Mouse (Mus musculus) lung, postnatal 10 days (tissue): Measurements from ENCODE around the gene Zfp771.

Experiments used
- DNase-seq: peaks from one replicate; pipeline ENCODE4 v3.0.0; 2021

The Zfp771 gene

GRCm38 (mm10) chr7:127253821-127254769, 10.0 kb downstream of the Zfp771 start:
- DNase-seq, result peak; percentile 96

GRCm38 (mm10) chr7:127255008-127255407, 10.9 kb downstream of the Zfp771 start:
- no peak for DNase-seq

- DNase-seq, result no peak
Measured at GRCm38 (mm10) chr7:127255965-127256364, 11.9 kb downstream of the Zfp771 start.

- no peak for DNase-seq
Measured at GRCm38 (mm10) chr7:127256518-127256917, 12.4 kb downstream of the Zfp771 start.

GRCm38 (mm10) chr7:127259186-127259905, 15.3 kb downstream of the Zfp771 start:
- DNase-seq, result no peak

- peak; percentile 99 for DNase-seq
Measured at GRCm38 (mm10) chr7:127260309-127261111, 16.4 kb downstream of the Zfp771 start, which contains the start of gene Dctpp1. TSS of gene Dctpp1 (minus strand) at chr7:127260709.

- DNase-seq, result peak; percentile 53
Measured at GRCm38 (mm10) chr7:127262218-127262961, 18.3 kb downstream of the Zfp771 start.

- no peak for DNase-seq
Measured at GRCm38 (mm10) chr7:127263526-127263925, 19.5 kb downstream of the Zfp771 start.

GRCm38 (mm10) chr7:127270256-127270655, 26.2 kb downstream of the Zfp771 start:
- no peak for DNase-seq

- no peak for DNase-seq
Measured at GRCm38 (mm10) chr7:127270666-127271065, 26.6 kb downstream of the Zfp771 start.

GRCm38 (mm10) chr7:127271093-127271492, 27.0 kb downstream of the Zfp771 start:
- no peak for DNase-seq

- DNase-seq, result no peak
Measured at GRCm38 (mm10) chr7:127272566-127272965, 28.5 kb downstream of the Zfp771 start.

- peak; percentile 59 for DNase-seq
Measured at GRCm38 (mm10) chr7:127273118-127273923, 29.2 kb downstream of the Zfp771 start.

GRCm38 (mm10) chr7:127273925-127274789, 30.1 kb downstream of the Zfp771 start, which contains the start of gene Sephs2:
TSS of gene Sephs2 (minus strand) at chr7:127274055.
- DNase-seq, result peak; percentile 96

GRCm38 (mm10) chr7:127276519-127276961, 32.5 kb downstream of the Zfp771 start:
- DNase-seq, result no peak

GRCm38 (mm10) chr7:127278311-127278710, 34.2 kb downstream of the Zfp771 start:
- peak; percentile 74 for DNase-seq

- DNase-seq, result no peak
Measured at GRCm38 (mm10) chr7:127280092-127280491, 36.0 kb downstream of the Zfp771 start.

- DNase-seq, result no peak
Measured at GRCm38 (mm10) chr7:127281114-127281513, 37.0 kb downstream of the Zfp771 start.

- no peak for DNase-seq
Measured at GRCm38 (mm10) chr7:127282190-127282589, 38.1 kb downstream of the Zfp771 start.

GRCm38 (mm10) chr7:127285154-127285553, 41.1 kb downstream of the Zfp771 start:
- no peak for DNase-seq
